Mouse (Mus musculus) gastrocnemius, adult 8-10 months (tissue): ENCODE data around the gene Ddx39b. TPM values are rescaled to one million over a fixed set of nuclear protein-coding genes. Genes with fewer than 3 reads are reported as not detected.
"Not testable (repeated sequence)": the region's sequence is repeated elsewhere in the genome, so short reads cannot be mapped to it uniquely, and the experiment has no call there.

ENCODE experiments used
- DNase-seq, 2 experiments: peaks; one replicate each; pipeline ENCODE4 v3.0.0; 2022; ENCODE audit warnings: low spot score in 2 of 2
- total RNA-seq, 4 experiments: library from RNA; stranded (reverse); gene quantifications; 2 replicates each; pipeline ENCODE4 v1.2.4; 2022

Ddx39b gene
- total RNA-seq, 4 experiments from 2014 or later = 77.1 to 93.9 (median 81.7) TPM

- DNase-seq = no peak
Observed at GRCm38 (mm10) chr17:35218516-35219193, 22.9 kb upstream of the Ddx39b start.

DNA sequence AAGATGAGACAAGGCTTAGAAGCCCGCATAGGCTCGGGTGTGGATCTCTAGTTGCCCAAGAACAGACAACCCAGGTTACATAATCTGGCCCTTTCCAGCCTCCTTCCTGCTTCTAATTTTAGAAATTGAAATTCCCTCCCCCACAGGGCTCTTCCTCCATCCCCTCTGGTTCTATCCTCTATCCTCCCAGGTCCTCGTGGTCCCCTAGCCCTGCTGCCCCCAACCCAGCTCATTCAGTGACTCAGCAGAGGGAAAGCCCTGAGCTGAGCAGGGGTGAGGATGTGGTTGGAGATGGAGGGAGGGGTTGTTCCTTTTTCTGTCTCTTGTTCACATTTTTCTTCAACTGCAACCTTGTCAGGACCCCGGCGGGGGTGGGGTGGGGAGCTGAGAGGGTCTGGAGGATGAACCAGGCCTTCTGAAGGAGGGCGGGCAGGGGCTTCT lies 21.9 kb upstream of the Ddx39b start:
- DNase-seq = no peak

- DNase-seq = no peak
Observed at GRCm38 (mm10) chr17:35220156-35220952, 21.2 kb upstream of the Ddx39b start, which contains the start of gene Gm16181. Gene Gm16181 (plus strand): TSS chr17:35220834.

DNA sequence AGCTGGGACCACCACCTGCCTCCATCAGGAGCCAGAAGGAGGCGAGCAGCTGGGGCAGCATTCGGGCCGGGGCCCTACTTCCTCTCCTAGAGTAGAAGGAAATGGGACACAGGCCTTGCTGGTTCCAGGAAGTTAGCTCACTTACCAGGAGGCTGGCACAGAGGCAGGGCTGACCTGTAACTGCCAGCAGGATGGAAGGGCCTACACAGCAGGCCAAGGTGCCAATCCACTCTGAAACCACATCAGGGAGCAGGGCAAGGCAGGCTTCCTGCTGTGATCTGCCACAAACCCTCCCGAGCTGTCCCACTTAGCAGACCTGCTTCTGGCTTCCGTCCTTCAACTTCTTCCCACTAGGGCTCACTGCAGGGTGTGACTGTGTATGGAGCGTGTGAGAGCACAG lies 19.2 kb upstream of the Ddx39b start:
- no peak for DNase-seq

- no peak for DNase-seq
Observed at GRCm38 (mm10) chr17:35224641-35225040, 16.9 kb upstream of the Ddx39b start.

GRCm38 (mm10) chr17:35225456-35225855 lies 16.1 kb upstream of the Ddx39b start:
- DNase-seq = no peak

DNA sequence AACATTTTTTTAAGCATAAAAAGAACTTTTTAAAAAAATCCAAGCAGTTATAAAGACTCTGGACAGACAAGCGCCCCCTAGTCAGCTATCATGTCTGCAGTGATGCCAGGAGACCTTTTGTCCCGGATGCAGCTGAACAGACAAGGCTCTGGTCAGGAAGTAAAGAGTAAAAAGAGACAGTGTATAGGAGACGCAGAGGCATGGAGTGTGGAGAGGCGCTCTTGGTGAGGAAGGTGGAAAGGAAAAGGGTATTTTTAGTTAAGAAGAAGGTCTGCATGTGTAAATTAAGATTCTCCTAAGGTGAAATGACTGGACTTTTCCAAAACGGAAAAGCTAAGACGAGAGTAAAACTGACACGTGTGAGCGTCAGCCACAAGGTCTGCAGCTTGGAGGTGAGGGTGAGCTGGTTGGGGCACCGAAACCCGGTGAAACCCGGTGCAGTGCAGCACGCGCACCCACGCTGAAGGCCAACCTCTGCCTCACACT lies 14.9 kb upstream of the Ddx39b start:
- no peak for DNase-seq

DNA sequence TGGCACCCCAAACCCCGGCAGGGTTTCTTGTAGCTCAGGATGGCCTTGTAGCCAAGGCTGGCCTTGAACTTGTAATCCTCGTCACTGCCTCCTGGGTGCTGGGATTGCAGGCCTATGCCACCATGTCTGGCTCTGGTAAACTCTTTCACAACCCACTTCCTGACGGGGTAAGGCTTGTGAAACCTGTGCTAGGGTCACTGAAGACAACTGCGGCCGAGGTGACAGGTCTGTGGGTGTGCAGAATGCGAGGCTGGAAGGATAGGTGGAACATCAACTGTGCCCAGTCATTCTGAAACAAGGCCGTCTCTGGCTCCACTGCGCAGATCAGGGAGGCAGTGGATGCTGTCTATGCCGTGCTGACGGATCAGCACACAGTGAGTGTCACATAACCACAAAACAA lies 10.5 kb upstream of the Ddx39b start:
- no peak for DNase-seq

- peak; percentile 63 to 69 for DNase-seq
Observed at GRCm38 (mm10) chr17:35232043-35232442, 9.5 kb upstream of the Ddx39b start.

DNA sequence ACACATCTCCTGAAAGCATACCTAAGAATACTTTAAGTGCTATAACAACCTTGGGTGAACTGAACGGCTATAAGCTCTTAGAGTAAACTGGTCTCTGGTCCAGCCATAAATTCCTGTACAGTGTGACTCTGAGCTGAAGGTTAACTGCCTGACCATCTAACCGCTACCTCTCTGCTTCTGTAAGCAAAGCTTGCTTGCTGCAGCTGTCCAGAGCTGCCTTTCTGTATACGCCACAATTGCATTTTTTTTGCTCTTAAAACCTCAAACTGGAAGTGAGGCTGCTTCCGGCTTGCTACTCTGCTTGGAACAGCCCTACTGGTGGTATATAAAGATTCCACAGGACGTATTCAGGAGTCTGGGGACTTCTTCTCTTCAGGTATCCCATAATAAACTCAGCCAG lies 8.9 kb upstream of the Ddx39b start:
- DNase-seq = no peak

- no peak for DNase-seq
Observed at GRCm38 (mm10) chr17:35233114-35233980, 8.2 kb upstream of the Ddx39b start, which contains the start of gene Atp6v1g2. Gene Atp6v1g2 (plus strand): TSS chr17:35233660.

DNA sequence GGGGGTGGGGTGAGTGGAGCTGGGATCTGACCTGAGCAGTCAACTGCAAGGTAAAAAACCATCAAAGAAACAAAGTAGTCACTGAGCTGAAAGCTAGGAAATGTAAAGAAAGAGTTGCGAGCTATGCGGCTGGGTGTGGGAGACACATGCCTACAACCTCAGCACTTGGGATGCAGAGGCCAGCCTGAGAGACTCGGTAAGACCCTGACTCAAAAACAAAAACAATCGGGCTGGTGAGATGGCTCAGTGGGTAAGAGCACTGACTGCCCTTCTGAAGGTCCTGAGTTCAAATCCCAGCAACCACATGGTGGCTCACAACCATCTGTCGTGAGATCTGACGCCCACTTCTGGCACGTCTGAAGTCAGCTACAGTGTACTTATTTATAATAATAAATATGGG lies 7.5 kb upstream of the Ddx39b start:
- DNase-seq = not testable (repeated sequence)

DNA sequence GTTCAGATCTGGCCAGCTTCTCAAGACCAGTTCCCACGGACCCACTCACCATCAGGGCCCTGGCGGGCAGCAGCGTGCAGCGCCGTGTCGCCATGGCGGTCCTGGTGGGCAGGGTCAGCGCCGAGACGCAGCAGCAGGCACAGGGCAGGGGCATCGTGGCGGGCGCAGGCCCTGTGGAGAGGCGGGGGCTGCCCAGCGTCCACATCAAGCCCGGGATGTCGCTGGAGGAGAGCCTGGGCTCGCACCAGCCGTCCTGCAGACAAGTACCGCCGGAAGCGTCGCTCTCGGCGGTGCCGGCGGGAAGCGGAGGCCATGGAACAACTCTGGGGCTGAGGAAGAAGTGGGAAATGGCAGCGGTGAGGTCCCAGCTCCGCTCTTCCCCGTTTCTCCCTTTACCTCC lies 6.6 kb upstream of the Ddx39b start:
- no peak for DNase-seq

- DNase-seq = peak; percentile 78 to 79
Observed at GRCm38 (mm10) chr17:35235614-35236389, 5.7 kb upstream of the Ddx39b start, which contains the start of gene Nfkbil1. Gene Nfkbil1 (minus strand): TSS chr17:35235792.

GRCm38 (mm10) chr17:35236390-35236746 lies 5.2 kb upstream of the Ddx39b start:
- DNase-seq = peak; percentile 92 to 96

DNA sequence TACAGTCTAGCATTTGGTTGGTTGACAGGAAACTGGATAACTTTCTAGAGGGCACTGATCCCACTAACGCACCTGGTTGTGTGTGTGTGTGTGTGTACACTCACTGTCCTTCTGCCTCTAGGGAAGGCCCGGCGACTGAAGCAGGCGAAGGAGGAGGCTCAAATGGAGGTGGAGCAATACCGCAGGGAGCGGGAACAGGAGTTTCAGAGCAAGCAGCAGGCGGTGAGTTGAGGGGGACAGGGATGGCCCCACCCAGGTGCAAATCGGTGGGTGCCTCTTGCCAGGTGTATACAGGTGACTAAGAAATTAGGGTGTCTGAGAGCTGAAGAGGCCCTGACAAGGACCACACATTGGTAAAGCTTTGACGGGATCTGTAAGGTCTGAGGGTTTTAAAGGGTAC lies 4.5 kb upstream of the Ddx39b start:
- DNase-seq = no peak

DNA sequence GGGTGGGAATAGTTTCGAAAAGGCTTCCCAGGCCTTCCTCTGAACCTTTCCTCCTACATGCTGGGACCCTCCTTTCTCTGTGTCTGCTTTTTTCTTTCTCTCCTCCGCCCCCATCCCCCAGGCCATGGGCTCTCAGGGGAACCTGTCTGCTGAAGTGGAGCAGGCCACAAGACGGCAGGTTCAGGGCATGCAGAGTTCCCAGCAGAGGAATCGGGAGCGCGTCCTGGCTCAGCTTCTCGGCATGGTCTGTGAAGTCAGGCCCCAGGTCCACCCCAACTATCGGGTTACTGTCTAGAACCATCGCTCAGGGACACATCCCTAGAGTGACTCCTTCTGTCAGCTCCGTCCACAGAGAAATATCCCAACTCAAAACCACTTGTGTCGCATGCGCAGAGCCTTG lies 4.0 kb upstream of the Ddx39b start:
- no peak for DNase-seq

DNA sequence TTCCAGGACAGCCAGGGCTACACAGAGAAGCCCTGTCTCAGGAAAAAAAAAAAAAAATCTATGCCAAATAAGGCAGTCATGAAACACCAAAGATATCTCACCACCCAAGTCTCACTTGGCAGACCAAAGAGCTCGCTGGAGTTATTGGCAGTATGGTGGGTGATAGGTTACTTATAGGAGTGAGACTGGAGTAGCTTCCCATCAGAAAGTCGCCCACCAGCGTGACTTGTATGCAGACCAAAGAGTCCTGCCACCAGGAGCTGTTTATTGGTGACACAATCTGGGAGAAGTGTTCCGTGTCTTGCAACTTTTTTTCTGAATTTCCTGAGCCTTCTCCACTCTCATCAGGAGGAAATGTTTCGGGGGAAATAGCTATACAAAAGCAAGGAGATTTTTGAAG lies 1.8 kb upstream of the Ddx39b start:
- DNase-seq = no peak

DNA sequence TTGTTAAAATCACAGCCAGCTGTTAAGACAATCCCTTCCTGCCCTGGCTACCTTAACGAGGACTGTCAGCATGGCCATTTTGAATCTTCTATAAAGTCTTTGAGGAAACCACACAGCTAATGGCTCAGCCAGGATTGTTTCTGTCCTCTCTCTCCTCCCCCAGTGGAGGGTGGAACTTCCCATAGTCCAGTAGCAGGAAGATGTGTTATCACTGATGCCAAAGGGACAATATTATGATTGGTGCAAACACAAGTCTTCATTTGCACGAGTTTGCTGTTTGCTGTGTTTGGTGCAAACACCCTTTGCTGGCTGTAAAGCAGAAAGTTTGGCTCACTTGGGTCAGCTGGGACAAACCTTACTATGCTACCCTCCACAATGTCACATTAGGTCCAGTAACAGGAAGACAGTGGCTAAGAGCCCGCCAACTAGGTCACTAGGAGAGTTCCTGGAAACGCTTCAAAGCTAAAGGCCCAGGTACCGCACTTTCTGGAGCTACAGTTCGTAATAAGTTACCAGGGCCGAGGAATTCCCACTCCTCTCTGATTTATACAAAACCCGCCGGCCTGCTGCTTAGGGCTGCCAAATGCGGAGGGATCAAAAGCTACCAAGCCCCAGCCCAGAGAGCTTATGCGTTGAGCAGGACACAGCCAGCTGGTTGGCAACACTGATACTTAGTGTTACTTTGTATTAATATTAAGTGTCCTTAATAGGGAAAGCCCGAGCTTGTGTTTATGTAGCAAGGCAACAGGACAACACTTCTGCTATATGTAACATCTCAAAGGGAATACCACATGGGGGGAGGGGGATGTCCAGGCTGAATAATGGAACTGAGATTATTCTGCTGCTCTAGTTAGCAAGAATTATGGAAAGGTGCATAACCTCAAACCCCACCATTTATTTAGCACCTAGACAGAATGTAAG lies 902 bp upstream of the Ddx39b start:
- DNase-seq = no peak
